Mouse (Mus musculus): ENCODE data around the gene Mb21d2.

The Mb21d2 gene

GRCm38 (mm10) chr16:28902620-28903565 is 26.6 kb downstream of the Mb21d2 start:
- DNase-seq (ENCODE audit: low spot score), result no peak

GRCm38 (mm10) chr16:28899161-28899540 is 30.3 kb downstream of the Mb21d2 start:
- DNase-seq (ENCODE audit: low spot score), result no peak

- DNase-seq (ENCODE audit: low spot score), result no peak
Measured at GRCm38 (mm10) chr16:28898509-28899160, 30.8 kb downstream of the Mb21d2 start.

GRCm38 (mm10) chr16:28896571-28896970 is 32.9 kb downstream of the Mb21d2 start:
- DNase-seq (ENCODE audit: low spot score), result no peak

- DNase-seq (ENCODE audit: low spot score), result no peak
Measured at GRCm38 (mm10) chr16:28894872-28895271, 34.6 kb downstream of the Mb21d2 start.

- no peak for DNase-seq (ENCODE audit: low spot score)
Measured at GRCm38 (mm10) chr16:28893266-28893665, 36.2 kb downstream of the Mb21d2 start.

- no peak for DNase-seq (ENCODE audit: low spot score)
Measured at GRCm38 (mm10) chr16:28886201-28886745, 43.2 kb downstream of the Mb21d2 start.

- no peak for DNase-seq (ENCODE audit: low spot score)
Measured at GRCm38 (mm10) chr16:28885474-28885873, 44.0 kb downstream of the Mb21d2 start.

GRCm38 (mm10) chr16:28884661-28885060 is 44.8 kb downstream of the Mb21d2 start:
- no peak for DNase-seq (ENCODE audit: low spot score)

- no peak for DNase-seq (ENCODE audit: low spot score)
Measured at GRCm38 (mm10) chr16:28883649-28884048, 45.8 kb downstream of the Mb21d2 start.

GRCm38 (mm10) chr16:28882687-28883428 is 46.6 kb downstream of the Mb21d2 start:
- DNase-seq (ENCODE audit: low spot score), result no peak

GRCm38 (mm10) chr16:28881787-28882186 is 47.7 kb downstream of the Mb21d2 start:
- DNase-seq (ENCODE audit: low spot score), result no peak

GRCm38 (mm10) chr16:28880756-28881155 is 48.7 kb downstream of the Mb21d2 start:
- DNase-seq (ENCODE audit: low spot score), result peak; percentile 20

GRCm38 (mm10) chr16:28880307-28880681 is 49.2 kb downstream of the Mb21d2 start:
- DNase-seq (ENCODE audit: low spot score), result no peak

GRCm38 (mm10) chr16:28879636-28880306 is 49.7 kb downstream of the Mb21d2 start:
- no peak for DNase-seq (ENCODE audit: low spot score)

GRCm38 (mm10) chr16:28877162-28877662 is 52.3 kb downstream of the Mb21d2 start:
- no peak for DNase-seq (ENCODE audit: low spot score)

GRCm38 (mm10) chr16:28873404-28873895 is 56.0 kb downstream of the Mb21d2 start:
- no peak for DNase-seq (ENCODE audit: low spot score)

GRCm38 (mm10) chr16:28870860-28871259 is 58.6 kb downstream of the Mb21d2 start:
- DNase-seq (ENCODE audit: low spot score), result peak; percentile 11

- no peak for DNase-seq (ENCODE audit: low spot score)
Measured at GRCm38 (mm10) chr16:28870456-28870855, 59.0 kb downstream of the Mb21d2 start.

- no peak for DNase-seq (ENCODE audit: low spot score)
Measured at GRCm38 (mm10) chr16:28868864-28869263, 60.6 kb downstream of the Mb21d2 start.

- no peak for DNase-seq (ENCODE audit: low spot score)
Measured at GRCm38 (mm10) chr16:28866584-28867295, 62.7 kb downstream of the Mb21d2 start.

All from ovary, postnatal 14 days (tissue).